Mouse (Mus musculus): ENCODE data around the gene Fbxo11. TPM values are rescaled to one million over a fixed set of nuclear protein-coding genes. Genes with fewer than 3 reads are reported as not detected.
"Not testable (repeated sequence)": the region's sequence is repeated elsewhere in the genome, so short reads cannot be mapped to it uniquely, and the experiment has no call there.

Fbxo11 gene
- total RNA-seq, 2 experiments from 2014 or later = 32.3 to 33.7 TPM

DNA sequence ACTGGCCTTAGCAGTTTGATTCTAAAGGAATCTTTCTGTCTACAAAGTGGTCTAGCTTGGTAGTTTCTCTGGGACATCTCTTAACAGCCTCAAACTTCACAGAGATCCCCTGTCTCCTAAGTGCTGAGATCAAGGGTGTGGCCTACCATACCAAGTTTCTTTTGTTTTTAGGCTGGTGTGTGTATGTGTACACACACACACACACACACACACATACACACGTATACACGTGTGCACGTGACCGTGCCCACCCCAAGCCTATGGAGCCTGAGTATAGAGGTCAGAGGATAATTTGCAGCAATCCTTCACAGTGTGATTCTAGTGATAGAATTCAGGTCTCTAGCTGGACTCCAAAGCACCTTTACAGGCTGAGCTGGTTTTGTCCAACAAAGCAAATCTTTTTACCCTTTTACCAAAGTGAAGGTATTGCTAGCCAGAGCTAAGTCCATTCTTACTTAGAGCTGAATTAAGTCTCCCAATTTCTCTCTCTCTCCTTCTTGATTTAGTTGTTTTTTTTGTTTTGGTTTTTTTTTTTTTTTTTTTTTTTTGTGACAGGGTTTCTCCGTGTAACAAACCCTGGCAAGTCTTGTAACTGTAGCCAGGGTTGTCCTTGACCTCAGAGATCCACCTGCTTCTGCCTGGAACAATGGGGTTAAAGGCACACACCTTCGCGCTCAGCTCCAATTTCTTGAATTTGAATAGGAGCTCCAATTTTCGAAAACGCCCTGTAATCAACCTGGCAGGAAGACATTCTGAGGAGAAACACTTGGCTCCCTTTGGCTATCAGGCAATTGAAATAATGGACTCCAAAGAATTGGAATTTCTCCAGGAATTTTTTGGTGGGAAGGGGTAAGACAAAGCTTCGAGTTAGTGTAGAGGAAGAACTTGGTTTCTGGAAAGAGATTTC, 91.6 kb downstream of the Fbxo11 start:
- intact Hi-C loops (cut with DNase I; ENCODE audit: low total_unique reads) = no loop called here

DNA sequence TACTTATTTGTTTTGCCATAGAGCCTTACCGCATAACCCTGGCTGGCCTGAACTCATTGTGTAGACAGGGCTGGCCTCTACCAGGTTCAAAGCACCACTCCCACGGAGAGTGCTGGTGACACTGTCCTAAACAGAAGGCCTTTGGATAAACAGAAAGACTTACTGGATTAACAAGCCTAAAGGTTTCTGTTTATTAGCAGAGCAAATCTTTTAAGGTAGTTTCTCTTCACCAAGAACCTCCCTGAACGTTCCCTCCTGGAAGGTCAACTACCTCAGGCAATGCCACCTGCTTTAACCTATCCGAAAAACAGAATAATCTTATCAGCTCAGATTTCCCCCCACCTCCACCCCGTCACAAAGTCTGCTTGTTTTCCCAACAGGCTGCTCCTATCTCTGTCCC, 92.2 kb downstream of the Fbxo11 start:
- no peak for DNase-seq
- intact Hi-C loops (cut with DNase I; ENCODE audit: low total_unique reads) = no loop called here

More for the DNA sequence above, 91.6 kb downstream of the Fbxo11 start:
- DNase-seq = no peak

DNA sequence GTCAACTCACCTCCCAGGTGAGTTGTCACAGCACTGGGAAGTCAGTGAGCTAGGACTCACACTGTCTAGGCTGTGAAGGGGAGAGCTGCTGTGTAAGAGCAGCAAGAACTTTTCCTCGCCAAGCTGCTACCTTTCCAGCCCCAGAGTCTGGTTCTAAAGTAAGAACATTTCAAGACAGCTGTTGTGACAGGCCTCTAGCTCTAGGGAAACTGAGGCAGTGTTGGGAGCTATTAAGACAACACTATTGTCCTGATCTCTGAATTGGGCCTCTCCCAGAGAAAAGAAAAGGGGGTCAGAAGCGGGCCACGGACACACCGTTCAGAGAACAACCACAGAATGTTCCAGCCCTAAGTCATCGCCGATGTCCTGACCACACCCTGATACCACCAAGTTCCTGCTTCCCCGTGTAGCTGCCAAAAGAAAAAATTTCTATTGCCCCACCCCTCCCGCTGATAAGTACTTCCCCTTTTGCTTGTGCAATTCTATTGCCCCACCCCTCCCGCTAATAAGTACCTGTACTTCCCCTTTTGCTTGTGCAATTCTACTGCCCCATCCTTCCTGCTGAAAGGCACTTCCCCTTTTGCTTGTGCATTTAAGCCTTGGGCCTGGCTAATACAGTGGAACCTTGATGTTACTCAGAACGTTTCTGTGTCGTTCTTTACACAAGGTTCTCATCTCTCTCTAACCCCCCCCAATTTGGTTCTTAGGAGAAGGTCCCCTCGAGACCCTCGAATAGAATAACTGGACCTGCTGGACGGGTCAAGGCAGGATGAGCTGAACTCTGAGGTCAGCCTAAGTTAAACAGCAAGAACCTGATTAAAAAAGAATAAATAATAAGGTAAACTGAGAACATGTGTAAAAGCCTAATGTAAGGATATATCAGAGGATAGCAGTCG, 93.1 kb downstream of the Fbxo11 start:
- intact Hi-C loops (cut with DNase I; ENCODE audit: low total_unique reads); DNase-seq: not testable (repeated sequence)

DNA sequence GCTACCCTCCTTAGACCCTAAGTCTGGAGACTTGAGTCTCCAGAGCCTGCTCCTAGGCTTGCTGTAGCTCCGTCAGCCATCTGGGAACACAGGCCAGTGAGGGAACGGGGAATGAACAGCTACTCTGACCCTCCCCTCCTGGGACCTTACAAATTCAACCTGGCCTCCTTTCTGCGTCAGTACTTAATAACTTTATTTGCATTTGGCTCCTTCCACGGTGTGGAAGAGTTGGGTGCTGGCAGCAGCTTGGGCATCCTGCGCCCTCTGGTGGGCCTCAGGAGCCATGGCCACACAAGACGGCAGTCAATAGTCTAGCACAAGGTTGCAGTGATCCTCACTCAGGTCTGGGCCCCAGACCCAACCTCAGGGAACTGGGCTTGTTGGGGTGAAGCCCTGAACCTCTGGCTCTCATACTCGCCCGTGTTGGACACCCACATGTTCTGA, 96.6 kb downstream of the Fbxo11 start:
- DNase-seq; intact Hi-C loops (cut with DNase I; ENCODE audit: low total_unique reads): not testable (repeated sequence)

DNA sequence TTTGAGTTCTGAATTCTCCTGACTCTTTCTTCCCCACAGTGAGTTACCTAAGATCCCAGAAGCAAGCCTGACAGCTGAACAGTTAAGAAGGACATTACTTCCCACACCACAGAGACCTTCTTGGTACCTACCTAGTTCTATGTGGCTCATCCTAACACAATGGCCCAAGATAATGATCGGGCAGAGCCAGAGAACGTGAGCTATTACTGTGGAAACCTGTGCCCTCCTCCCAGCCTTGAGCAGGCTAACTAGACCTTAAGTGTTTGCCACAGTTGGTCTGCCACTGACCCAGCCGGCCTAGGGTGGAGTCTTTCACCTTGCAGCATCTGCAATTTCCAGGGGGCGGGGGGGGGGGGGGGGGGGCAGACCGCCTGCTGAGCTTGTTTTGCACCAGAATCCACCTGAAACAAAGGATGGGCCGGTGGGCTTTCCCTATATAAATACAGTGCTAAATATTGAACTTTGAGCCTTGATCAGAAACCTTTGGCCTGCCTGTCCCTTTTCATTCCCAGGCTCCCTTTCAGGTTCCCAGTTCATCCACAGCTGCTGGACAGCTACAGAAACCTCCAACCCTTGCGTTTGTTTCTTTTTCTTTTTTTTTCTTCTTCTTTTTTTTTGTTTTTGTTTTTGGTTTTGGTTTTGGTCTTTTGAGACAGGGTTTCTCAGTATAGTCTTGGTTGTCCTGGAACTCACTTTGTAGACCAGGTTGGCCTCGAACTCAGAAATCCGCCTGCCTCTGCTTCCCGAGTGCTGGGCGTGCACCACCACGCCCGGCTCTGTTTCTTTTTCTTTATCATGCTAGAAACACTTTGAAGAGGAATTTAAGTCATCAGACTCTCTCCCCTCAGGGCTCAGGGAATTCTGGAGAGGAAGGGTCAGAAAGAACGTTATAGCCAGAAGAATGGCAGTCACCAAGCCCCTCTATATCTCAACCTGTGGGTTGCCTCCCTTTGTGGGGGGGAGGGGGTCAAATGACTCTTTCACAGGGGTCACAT, 101.7 kb downstream of the Fbxo11 start:
- intact Hi-C loops (cut with DNase I; ENCODE audit: low total_unique reads) = no loop called here
- no peak for DNase-seq

DNA sequence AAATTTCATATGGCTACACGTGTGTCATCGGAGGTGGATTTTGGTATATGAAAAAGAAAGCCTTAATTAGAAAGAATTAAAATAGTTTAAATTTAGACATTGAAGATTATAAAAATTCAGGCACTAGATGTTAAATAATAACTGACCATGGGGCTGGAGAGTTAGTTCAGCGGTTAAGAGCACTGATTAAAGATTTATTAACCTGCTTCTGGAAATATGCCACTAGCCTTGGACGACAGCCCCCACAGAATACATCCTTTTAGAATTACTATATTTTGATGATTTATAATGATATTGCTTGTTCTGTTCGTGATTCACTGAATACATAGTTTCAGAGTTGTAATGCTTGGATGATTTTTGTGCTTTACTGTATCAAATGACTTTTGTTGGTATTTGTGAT, 105.2 kb downstream of the Fbxo11 start:
- DNase-seq; intact Hi-C loops (cut with DNase I; ENCODE audit: low total_unique reads): not testable (repeated sequence)

DNA sequence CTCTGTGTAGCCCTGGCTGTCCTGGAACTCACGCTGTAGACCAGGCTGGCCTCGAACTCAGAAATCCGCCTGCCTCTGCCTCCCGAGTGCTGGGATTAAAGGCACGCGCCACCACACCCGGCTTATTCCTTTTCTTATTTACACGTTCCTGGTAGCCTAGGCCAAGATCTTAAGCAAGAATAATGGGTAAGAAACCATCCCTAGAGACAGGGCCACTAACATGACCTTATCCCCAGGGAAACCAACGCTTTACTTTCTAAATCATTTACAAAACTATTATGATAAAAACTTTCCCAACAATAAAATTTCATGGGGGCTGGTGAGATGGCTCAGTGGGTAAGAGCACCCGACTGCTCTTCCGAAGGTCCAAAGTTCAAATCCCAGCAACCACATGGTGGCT, 105.7 kb downstream of the Fbxo11 start:
- intact Hi-C loops (cut with DNase I; ENCODE audit: low total_unique reads); DNase-seq: not testable (repeated sequence)

DNA sequence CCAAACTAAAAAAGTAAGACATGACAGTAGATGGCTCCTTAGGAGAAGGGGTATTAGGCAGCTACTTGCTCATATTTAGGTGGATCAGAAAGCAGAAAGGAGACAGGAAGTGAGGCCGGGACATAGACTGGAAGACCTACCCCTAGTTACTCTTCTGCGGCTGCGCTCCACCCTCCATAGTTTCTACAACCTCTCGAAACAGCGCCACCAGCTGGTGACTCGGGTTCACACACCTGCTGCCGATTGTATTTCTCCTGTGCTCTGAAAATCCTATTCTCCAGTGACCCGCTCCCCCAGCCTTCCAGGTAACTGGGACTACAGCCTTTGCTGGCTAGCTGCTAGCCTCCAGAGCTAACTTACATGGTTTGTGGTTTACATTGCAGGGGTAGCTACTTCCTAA, 106.8 kb downstream of the Fbxo11 start:
- intact Hi-C loops (cut with DNase I; ENCODE audit: low total_unique reads) = no loop called here
- no peak for DNase-seq

DNA sequence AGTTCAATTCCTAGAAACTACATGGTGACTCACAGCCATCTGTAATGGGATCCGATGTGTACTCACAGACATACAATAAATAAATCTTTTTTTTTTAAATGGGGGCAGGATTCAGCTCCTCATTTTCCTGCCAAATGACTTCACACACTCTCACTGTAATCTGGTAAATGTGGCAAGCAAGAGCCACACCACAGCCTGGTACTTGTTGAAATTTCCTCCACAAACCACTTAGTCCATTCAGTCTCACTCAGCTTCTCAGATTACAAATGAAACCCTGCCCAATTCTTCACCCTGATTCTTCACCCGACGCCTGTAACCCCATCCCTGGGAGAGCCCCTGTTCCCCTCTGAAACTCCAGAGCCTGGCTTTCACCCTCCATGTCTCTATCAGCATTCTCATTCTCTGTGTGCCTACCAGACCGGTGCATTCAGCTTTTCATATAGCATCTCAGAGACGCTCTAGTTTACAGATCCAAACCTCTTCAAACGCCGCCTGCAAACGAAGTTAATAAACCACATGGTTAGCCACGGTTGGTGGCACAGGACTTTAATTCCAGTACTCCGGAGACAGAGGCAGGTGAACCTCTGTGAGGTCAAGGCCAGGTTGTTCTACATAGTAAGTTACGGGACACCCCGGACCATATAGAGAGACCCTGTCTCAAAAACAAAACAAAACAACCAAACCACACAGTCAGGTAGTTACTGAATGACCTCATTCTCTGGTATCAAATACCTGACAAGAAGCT, 107.8 kb downstream of the Fbxo11 start:
- intact Hi-C loops (cut with DNase I; ENCODE audit: low total_unique reads) = no loop called here

DNA sequence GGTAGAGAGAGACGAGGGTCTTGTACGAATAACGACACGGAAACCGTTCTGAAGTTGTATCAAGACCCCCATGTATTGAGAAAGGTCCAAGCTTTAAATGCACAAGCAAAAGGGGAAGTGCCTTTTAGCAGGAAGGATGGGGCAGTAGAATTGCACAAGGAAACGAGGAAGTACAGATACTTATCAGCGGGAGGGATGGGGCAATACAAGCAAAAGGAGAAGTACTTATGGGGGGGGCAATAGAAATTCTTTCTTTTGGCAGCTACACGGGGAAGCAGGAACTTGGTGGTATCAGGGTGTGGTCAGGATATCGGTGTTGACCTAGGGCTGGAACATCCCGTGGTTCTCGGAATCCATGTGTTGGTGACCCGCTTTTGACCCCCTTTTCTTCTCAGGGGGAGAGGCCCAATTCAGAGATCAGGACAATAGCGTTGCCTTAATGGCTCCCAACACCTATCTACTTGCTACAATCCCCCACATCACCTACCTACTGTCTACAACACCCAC, 110.4 kb downstream of the Fbxo11 start:
- DNase-seq; intact Hi-C loops (cut with DNase I; ENCODE audit: low total_unique reads): not testable (repeated sequence)

More for the DNA sequence above, 107.8 kb downstream of the Fbxo11 start:
- no peak for DNase-seq

DNA sequence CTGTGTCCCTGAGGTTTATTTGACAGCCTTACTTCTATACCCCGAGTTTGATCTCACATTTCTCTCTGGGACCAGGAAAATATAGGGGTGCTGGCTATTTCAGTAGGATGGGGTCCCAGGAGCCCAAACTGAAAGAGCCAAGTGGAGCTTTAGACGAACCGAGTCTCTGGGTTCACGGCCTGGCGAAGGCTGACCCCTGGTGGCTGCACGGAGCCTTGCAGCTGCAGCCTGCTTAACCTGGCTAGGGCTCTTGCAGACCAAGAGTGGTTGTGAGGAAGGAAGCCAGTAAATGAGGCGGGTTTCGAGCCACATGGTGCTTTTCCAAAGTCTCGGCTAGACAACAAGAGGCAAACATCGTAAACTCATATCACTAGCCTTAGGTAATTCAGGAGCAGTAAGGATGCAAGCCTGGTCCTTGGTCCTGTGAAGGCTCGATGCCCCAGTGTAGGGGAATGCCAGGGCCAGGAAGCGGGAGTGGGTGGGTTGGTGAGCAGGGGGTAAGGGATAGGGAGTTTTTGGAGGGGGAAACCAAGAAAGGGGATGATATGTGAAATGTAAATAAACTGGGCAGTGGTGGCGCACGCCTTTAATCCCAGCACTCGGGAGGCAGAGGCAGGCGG, 116.0 kb downstream of the Fbxo11 start:
- peak; percentile 69 for DNase-seq
- intact Hi-C loops (cut with DNase I; ENCODE audit: low total_unique reads) = loop anchor here (2.0 to 10.0 kb wide), 2 partner anchors 64 to 256 kb away; no protein-coding TSS in a partner anchor

Other genes with a start within 250 kb of the Fbxo11 start
- not detected for gene Rpl36-ps4, start 144.3 kb downstream of the Fbxo11 start, total RNA-seq (2021)
- 1 to 10 TPM; 4.1 to 5.0 TPM for gene Msh6, start 90.2 kb downstream of the Fbxo11 start, total RNA-seq (2021)

Data from gastrocnemius, postnatal 14 days (tissue).